Mouse (Mus musculus) adrenal gland, postnatal 4 days (tissue): ENCODE results near the gene Orai1. TPM values are rescaled to one million over a fixed set of nuclear protein-coding genes. Genes with fewer than 3 reads are reported as not detected.
A peak's percentile ranks its signal among the peaks of the same experiment; 100 is the strongest.

ENCODE experiments used
- DNase-seq, 2 experiments: peaks; one replicate each; pipeline ENCODE4 v3.0.0; 2021 to 2022; ENCODE audit warnings: low spot score in 2 of 2, mixed read lengths in 2 of 2
- total RNA-seq, 2 experiments: library from RNA; stranded (reverse); gene quantifications; 2 replicates each; pipeline ENCODE4 v1.2.3; 2021

Orai1 gene
- total RNA-seq, 2 experiments from 2014 or later = 12.6 to 14.1 TPM

DNA sequence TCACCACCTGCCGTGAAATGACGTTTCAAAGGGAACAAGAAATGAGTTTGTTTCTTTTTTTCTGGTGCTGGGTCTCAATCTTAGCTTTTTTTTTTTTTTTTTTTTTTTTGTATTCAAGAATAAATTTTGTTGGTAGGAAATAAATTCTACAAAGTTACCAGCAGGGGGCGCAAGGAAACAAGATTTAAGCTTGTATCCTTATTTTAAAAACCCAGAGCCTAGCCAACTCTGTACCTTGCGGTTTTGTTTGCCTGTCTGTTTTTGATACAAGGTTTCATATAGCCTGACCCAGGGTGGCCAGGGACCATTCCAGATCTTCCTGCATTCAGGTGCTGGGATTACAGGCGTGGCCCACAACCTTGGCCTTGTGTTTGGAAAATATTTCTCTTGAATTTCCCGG, 49.3 kb downstream of the Orai1 start:
- DNase-seq = no peak

DNA sequence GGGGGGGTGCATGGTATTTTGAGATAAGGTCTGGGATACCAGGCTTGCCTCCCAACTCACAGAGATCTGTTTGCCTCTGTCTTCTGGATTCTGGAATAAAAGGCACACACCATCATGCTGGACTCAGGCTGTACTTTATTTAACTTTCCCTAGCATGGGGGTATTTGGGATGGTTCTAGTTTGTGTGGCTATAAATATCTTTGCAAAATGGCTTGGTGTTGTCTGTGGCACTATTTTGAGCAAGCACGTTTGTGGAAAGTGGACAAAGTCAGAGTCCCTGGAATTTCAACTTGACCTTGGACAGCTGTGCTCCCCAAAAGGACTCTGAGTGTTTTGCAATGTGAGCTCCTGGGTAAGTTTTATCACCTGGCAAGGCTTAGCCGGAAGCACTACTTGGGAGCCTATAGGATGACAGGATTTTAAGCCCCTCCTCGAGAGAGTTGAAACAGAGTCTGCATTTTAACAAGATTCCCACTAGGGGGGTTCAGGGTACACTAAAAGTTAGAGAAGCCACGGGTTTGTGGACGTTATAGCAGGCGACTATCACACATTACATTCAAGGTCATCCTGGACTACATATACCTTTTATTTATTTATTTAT, 52.6 kb downstream of the Orai1 start:
- no peak for DNase-seq

DNA sequence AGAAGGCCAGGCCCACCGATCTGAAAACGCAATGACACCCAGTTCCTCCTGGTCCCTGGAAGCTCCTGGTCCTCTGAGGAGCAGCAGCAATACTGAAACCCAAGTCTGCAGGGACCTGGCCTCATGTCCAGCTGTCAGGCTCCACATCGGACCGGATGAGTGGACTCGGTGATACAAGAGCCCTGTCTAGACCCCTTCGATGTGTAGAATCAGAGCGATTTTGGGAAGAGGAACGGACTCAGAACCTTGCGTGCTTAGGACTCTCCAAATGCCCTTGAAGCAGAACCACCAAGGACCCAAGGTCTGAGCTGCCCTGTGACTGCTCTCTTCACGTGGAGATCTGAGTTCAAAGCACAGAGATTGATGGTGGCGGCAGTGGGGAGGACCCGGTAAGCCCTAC, 53.2 kb downstream of the Orai1 start, which contains the start of gene Tmem120b:
Gene Tmem120b, plus strand, starts transcription at position 301 of the 400 bp plus-strand sequence.
- no peak for DNase-seq

DNA sequence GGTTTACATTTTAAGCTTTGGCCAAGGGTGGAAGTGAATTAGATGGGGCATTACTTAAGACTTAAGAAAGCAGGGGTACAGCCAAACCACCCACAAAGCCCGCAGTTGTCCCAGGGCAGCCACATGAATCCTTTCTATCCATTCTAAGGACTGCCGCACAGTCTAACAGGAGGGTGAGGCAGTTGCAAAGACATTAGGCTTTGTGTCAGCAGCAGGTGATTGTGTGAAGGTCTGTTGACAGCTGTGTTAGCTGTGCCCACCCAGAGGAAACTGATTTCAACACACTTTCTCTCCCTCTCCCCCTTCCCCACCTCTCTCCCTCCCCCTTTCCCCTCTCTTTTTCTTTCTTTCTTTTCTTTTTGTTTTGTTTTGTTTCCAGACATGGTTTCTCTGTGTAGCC, 53.8 kb downstream of the Orai1 start:
- DNase-seq = no peak

DNA sequence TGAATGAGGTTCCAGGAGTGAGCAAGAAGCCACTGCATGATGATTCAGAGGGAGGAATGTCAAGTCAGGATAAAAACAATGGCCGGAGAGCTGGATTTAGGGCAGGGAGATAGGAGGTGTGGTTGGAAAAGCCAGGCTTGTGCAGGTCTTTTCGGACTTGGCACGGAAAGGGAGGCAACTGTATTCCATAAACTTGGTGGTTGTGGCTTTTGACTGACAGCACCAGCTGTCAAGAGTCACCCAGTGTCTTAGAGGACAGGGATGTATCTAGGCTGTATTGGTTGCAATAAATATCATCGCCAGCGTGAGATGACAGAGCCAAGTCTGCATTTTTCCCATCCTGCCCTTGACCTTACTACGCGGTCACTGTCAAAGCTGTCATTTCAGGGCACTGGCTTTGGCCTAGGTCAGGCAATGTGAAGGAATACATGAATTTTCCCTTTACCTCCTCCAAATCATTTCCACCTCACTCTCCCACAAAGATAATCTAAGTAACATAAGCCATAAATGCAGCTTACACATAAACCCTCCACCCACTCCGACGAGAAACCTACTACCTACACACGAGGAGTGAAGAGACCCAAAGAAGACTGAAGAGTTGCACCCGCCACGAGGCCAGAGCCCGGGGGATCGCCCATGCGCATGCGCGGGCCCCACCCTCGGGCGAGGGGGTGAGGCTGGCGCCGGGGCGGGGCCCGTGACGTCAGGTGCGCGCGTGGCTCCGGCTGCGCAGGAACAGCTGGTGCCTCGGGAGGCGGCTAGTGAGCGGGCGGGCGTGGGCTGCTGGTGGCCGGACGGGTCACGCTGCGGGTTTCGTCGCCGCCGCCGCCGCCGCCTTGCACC, 60.9 kb downstream of the Orai1 start:
- DNase-seq = peak; percentile 83

DNA sequence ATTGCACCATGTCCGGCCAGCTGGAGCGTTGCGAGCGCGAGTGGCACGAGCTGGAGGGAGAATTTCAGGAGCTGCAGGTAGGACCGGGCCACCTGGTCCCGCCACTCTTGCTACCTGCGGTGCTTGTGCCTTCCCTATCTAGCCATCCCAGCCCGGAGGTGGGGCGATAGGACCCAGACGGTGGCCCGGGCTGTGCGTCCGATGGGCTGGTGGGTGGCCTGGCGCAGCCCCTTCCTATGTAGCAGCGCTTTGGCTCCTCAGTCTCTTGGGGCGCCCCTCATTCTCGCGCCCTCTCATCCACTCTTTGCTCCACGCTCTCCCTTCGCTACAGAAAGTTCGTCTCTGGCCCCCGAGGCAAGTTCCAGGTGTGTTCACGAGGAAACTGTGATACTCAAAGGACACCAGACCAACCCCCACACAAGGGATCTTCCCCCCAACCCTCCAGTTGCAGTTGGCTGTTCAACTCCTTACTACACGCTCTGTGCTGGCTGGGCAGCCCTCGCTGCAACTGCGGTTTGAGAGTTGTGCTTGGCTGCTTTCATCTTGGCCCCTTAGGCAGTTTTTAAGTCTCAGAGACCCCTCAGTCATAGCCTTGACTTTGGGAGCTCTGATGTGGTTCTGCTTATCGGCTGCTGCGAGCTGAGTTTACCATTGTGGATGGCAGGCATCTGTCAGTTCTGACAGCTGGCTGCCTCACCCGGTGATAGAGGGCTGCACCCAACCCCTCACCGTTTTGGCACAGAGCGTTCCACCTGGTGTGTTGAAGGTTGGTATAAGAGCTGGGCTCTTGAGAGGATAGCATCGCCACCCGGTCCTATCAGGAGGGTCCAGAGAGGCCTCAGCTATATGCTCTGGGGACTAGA, 61.8 kb downstream of the Orai1 start:
- DNase-seq = no peak

DNA sequence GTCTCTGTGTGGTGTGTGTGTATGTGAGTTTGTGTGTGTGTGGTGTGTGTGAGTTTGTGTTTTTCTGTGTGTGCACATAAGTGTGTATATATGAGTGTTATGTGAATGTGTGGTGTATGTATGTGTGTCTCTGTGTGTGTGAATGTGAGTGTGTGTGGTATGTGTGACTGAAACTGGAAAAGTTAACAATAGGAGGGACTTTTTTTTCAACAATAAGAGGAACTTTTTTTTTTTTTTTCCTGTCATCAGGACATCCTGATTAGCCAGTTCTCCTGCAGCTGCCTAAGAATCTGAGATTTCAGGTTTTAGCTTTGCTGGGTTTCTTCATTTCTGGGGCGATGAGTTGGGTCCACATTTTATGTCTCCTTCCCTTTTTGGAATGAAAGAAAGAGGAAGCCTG, 64.7 kb downstream of the Orai1 start:
- DNase-seq = no peak

DNA sequence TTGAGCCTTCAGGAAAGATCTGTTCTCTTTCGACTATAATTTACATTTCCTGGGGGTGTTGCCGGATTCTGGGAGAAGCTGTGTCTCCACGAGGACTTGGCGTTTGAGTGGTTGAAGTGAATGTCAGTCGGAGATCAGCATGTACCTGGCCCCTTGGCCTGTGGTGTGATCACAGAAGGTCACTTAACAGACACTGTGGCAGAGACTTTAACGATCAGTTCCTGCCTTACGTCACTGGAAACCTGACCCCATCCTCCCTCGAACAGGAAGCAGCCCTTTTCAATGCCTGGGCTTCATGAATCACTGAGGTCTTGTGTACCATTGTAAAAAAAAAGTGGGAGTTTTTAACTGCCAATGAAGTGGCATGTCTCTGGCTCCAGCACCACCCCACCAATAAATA, 65.2 kb downstream of the Orai1 start:
- DNase-seq = no peak

Other genes starting within 250 kb of the Orai1 start
- 10 to 100 TPM; 31.5 to 36.3 TPM for gene Camkk2, start 235.7 kb upstream of the Orai1 start, total RNA-seq
- 100 to 1,000 TPM; 308 to 320 TPM for gene Anapc5, start 193.7 kb upstream of the Orai1 start, total RNA-seq
- gene Rnf34, start 165.0 kb upstream of the Orai1 start, total RNA-seq = 10 to 100 TPM; 21.1 to 24.5 TPM
- gene Kdm2b, start 25.3 kb upstream of the Orai1 start, total RNA-seq = 10 to 100 TPM; 32.9 to 33.7 TPM
- gene Morn3, start 31.9 kb downstream of the Orai1 start, total RNA-seq = not detected
- gene Tmem120b, start 53.3 kb downstream of the Orai1 start, total RNA-seq = 10 to 100 TPM; 11.4 to 12.2 TPM
- 1 to 10 TPM; 1.8 TPM for gene Rhof, start 117.6 kb downstream of the Orai1 start, total RNA-seq
- 10 to 100 TPM; 36.8 to 37.2 TPM for gene Setd1b, start 127.1 kb downstream of the Orai1 start, total RNA-seq
- 10 to 100 TPM; 36.0 to 36.5 TPM for gene Psmd9, start 154.3 kb downstream of the Orai1 start, total RNA-seq
- 10 to 100 TPM in 1 of 2 experiments, 1 to 10 TPM in 1; 2.2 to 48.2 TPM for gene Hpd, start 167.7 kb downstream of the Orai1 start, total RNA-seq
- gene Wdr66, start 237.0 kb downstream of the Orai1 start, total RNA-seq = 1 to 10 TPM in 1 of 2 experiments, under 1 TPM in 1; 0.68 to 1.0 TPM